In genomic region chr1:82759520-82759919, GRCm38 (mm10) we compare ENCODE assay signal across 10 mouse cellular contexts. TPM values are rescaled to one million over a fixed set of nuclear protein-coding genes. Genes with fewer than 3 reads are reported as not detected.
DNase-seq lines count a peak whose midpoint lies in the region; ATAC-seq and TF ChIP-seq lines count a peak whose summit lies in the region.
"Had no signal": no experiment of that assay in that cellular context is flagged by ENCODE, and none has a peak within 500 bp of the region (broad histone marks: within the 10 kb centered on the region; RNA-seq: fewer than 3 reads in every experiment).

No protein-coding gene starts in this region.

- no peaks in the 10 kb centered on the region for H3K27me3 ChIP-seq in embryonic facial prominence, embryonic 11.5 days (ENCODE audit: control insufficient read depth, insufficient read depth, low read length)
- H3K27me3 ChIP-seq in embryonic facial prominence, embryonic 10.5 days (replicated peaks; ENCODE audit: low read depth, poor library complexity, severe bottlenecking), result no peaks in the 10 kb centered on the region
- no peaks in the 10 kb centered on the region for H3K27me3 ChIP-seq in lung, postnatal 0 days (replicated peaks; ENCODE audit: insufficient read depth, low read length)

- no peak for ATAC-seq in embryonic facial prominence, embryonic 11.5 days (replicated peaks; ENCODE audit: insufficient number of reproducible peaks, low FRiP score, low TSS enrichment, low read depth)
- ATAC-seq in lung, postnatal 0 days, result no peak

- H3K9ac ChIP-seq in embryonic facial prominence, embryonic 11.5 days (replicated peaks; ENCODE audit: low read length), result no peak overlapping the region
- no peak overlapping the region for H3K9ac ChIP-seq in lung, postnatal 0 days (replicated peaks; ENCODE audit: low read depth)

- no peaks in the 10 kb centered on the region for H3K36me3 ChIP-seq in embryonic facial prominence, embryonic 11.5 days (replicated peaks; ENCODE audit: control insufficient read depth, insufficient read depth, low read depth, low read length)
- H3K36me3 ChIP-seq in embryonic facial prominence, embryonic 10.5 days (replicated peaks), result peaks cover 51% of the 10 kb centered on the region
- peaks cover 8% of the 10 kb centered on the region; the same call in 1 of the 2 replicates for H3K36me3 ChIP-seq in lung, postnatal 0 days (ENCODE audit: insufficient read depth, low read length)

- no peaks in the 10 kb centered on the region for H3K4me1 ChIP-seq in embryonic facial prominence, embryonic 11.5 days (ENCODE audit: control insufficient read depth, insufficient read depth, low read length)
- no peaks in the 10 kb centered on the region for H3K4me1 ChIP-seq in embryonic facial prominence, embryonic 10.5 days
- no peaks in the 10 kb centered on the region for H3K4me1 ChIP-seq in lung, postnatal 0 days (ENCODE audit: insufficient read depth, low read depth, low read length)
- H3K4me1 ChIP-seq in bone marrow, adult 2 months (ENCODE audit: control insufficient read depth, insufficient read depth, low read length), result no peaks in the 10 kb centered on the region; the same call in 1 of the 2 replicates

- peak; percentile 7 for DNase-seq in embryonic facial prominence, embryonic 11.5 days (ENCODE audit: low spot score)
- DNase-seq in embryonic facial prominence, embryonic 10.5 days (ENCODE audit: low spot score), result no peak
- no peak for DNase-seq in lung, postnatal 0 days (ENCODE audit: low spot score)
- DNase-seq in lung, postnatal 4 days, result no peak
- peak; percentile 29 for DNase-seq in naive thymus-derived CD4-positive, alpha-beta T cell, adult 2 months (ENCODE audit: low read depth)
- no peak for DNase-seq in ovary, postnatal 36 days (ENCODE audit: low spot score)
- DNase-seq in kidney, postnatal 14 days, result no peak
- DNase-seq: cerebellum, adult 9-11 months; right cerebral cortex, postnatal 14 days had no signal

- no peak for TF ChIP-seq POLR2A in bone marrow, adult 2 months (IDR thresholded peaks at IDR 0.05; ENCODE audit: borderline replicate concordance, control insufficient read depth, low read depth, low read length)

- H3K4me2 ChIP-seq in embryonic facial prominence, embryonic 11.5 days (ENCODE audit: low read depth, low read length), result no peak overlapping the region
- no peak overlapping the region for H3K4me2 ChIP-seq in lung, postnatal 0 days (replicated peaks; ENCODE audit: low read depth, low read length)

- 82% methylated on average over 1 of the region's 1 CpGs for WGBS in embryonic facial prominence, embryonic 11.5 days
- WGBS in embryonic facial prominence, embryonic 10.5 days, result 91% methylated on average over 1 of the region's 1 CpGs
- WGBS in lung, postnatal 0 days, result 97% methylated on average over 1 of the region's 1 CpGs
- 76% methylated on average over 1 of the region's 1 CpGs for WGBS in bone marrow, adult 2 months

- no peak overlapping the region for H3K4me3 ChIP-seq in embryonic facial prominence, embryonic 11.5 days (ENCODE audit: low read depth, low read length)
- no peak overlapping the region for H3K4me3 ChIP-seq in embryonic facial prominence, embryonic 10.5 days
- H3K4me3 ChIP-seq in lung, postnatal 0 days (ENCODE audit: low read depth, low read length), result no peak overlapping the region
- H3K4me3 ChIP-seq in bone marrow, adult 2 months (replicated peaks; ENCODE audit: control insufficient read depth, low read depth, low read length), result no peak overlapping the region

- H3K9me3 ChIP-seq in embryonic facial prominence, embryonic 11.5 days (replicated peaks; ENCODE audit: control insufficient read depth, low read length), result no peaks in the 10 kb centered on the region
- no peaks in the 10 kb centered on the region for H3K9me3 ChIP-seq in embryonic facial prominence, embryonic 10.5 days
- no peaks in the 10 kb centered on the region for H3K9me3 ChIP-seq in lung, postnatal 0 days (ENCODE audit: low read length)

- TF ChIP-seq EP300 in lung, postnatal 0 days (IDR thresholded peaks at IDR 0.05), result no peak

- no peak overlapping the region for H3K27ac ChIP-seq in embryonic facial prominence, embryonic 11.5 days (replicated peaks; ENCODE audit: low read depth, low read length)
- no peak overlapping the region for H3K27ac ChIP-seq in embryonic facial prominence, embryonic 10.5 days (replicated peaks)
- no peak overlapping the region for H3K27ac ChIP-seq in lung, postnatal 0 days (ENCODE audit: low read length)
- H3K27ac ChIP-seq in bone marrow, adult 2 months (ENCODE audit: control insufficient read depth, insufficient read depth, low read depth, low read length, poor library complexity), result no peak overlapping the region

- peak; percentile 57 for TF ChIP-seq CTCF in lung, postnatal 0 days (IDR thresholded peaks at IDR 0.05)
- 0 out of 2 replicates have a peak, but pooled peaks have one; percentile 1 for TF ChIP-seq CTCF in bone marrow, adult 2 months (IDR thresholded peaks at IDR 0.05; ENCODE audit: control insufficient read depth, insufficient read depth, low read length)

RNA-seq across cellular contexts. Expression of gene Tm4sf20, which starts 8.7 kb away (rescaled TPM):
- polyA plus RNA-seq in embryonic facial prominence, embryonic 11.5 days (2014; fragmentation: Nextera tagmentation; extraction: Ambion mirVana), result not detected in 2 replicates
- 0.25 TPM in 1 of 2 replicates, not detected in the other for polyA plus RNA-seq in embryonic facial prominence, embryonic 10.5 days (2016; fragmentation: Nextera tagmentation; extraction: Ambion mirVana)
- 0.07 TPM in 1 of 2 replicates, not detected in the other for polyA plus RNA-seq in lung, postnatal 0 days (2015; fragmentation: Nextera tagmentation; extraction: Ambion mirVana)
- not detected in 2 replicates for polyA plus RNA-seq in bone marrow, adult 2 months (2011; ENCODE audit: insufficient read depth, insufficient read length, low replicate concordance, missing spikeins)

RNA-seq across cellular contexts. Expression of gene Gm47791, which starts 11.5 kb away (rescaled TPM):
- not detected in 2 replicates for polyA plus RNA-seq in embryonic facial prominence, embryonic 11.5 days (2014; fragmentation: Nextera tagmentation; extraction: Ambion mirVana)
- polyA plus RNA-seq in embryonic facial prominence, embryonic 10.5 days (2016; fragmentation: Nextera tagmentation; extraction: Ambion mirVana), result not detected in 2 replicates
- polyA plus RNA-seq in lung, postnatal 0 days (2015; fragmentation: Nextera tagmentation; extraction: Ambion mirVana), result not detected in 2 replicates
- polyA plus RNA-seq in bone marrow, adult 2 months (2011; ENCODE audit: insufficient read depth, insufficient read length, low replicate concordance, missing spikeins), result not detected in 2 replicates

RNA-seq across cellular contexts. Expression of gene Mff, which starts 34.8 kb away (rescaled TPM):
- 260 and 266 TPM in 2 replicates for polyA plus RNA-seq in embryonic facial prominence, embryonic 11.5 days (2014; fragmentation: Nextera tagmentation; extraction: Ambion mirVana)
- polyA plus RNA-seq in embryonic facial prominence, embryonic 10.5 days (2016; fragmentation: Nextera tagmentation; extraction: Ambion mirVana), result 193 and 203 TPM in 2 replicates
- polyA plus RNA-seq in lung, postnatal 0 days (2015; fragmentation: Nextera tagmentation; extraction: Ambion mirVana), result 170 and 180 TPM in 2 replicates
- 62.4 and 62.8 TPM in 2 replicates for polyA plus RNA-seq in bone marrow, adult 2 months (2011; ENCODE audit: insufficient read depth, insufficient read length, low replicate concordance, missing spikeins)

Comparison
In these comparisons a context has a peak if more than half of its experiments do, and no peak if none do; other contexts are left out.
1. DNase-seq: peak in embryonic facial prominence, embryonic 11.5 days (single experiment) and naive thymus-derived CD4-positive, alpha-beta T cell, adult 2 months (single experiment); none in embryonic facial prominence, embryonic 10.5 days (single experiment), lung, postnatal 0 days (single experiment), lung, postnatal 4 days (0 of 2), ovary, postnatal 36 days (single experiment) and kidney, postnatal 14 days (single experiment).